Mouse (Mus musculus): ENCODE data around the gene Rnd2. TPM values are rescaled to one million over a fixed set of nuclear protein-coding genes. Genes with fewer than 3 reads are reported as not detected.
A peak's percentile ranks its signal among the peaks of the same experiment; 100 is the strongest.

The Rnd2 gene
- polyA plus RNA-seq, 1 experiment = 19.2 TPM

DNA sequence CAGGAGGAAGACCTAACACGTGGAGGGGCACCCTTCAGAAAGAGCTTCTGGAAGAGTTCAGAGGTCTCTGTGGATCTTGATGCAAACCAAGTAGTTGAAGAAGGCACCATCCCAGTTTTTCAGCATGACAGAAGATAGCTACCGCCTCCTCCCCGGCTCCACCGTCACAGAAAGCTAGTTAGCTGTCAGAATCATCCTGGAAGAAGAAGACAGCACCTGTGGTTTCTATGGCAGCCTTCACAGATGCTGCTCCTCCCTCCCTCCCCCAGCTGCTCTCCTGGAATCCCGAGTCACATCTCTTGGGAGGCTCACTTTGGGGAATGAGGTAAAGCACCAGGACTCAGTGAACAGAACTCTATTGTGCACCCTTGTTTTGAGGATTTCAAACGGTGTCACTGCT is 45.8 kb upstream of the Rnd2 start:
- Histone ChIP-seq H3K79me2 (ENCODE audit: control insufficient read depth, insufficient read depth) (peaks cover 14% of the 10 kb centered on the region), H3ac (ENCODE audit: control insufficient read depth, insufficient read length, low read depth) (no peak overlapping the region), H3K27me3 (ENCODE audit: control insufficient read depth, insufficient read depth, insufficient read length) (no peaks in the 10 kb centered on the region), H3K36me3 (ENCODE audit: control insufficient read depth, insufficient read depth) (peaks cover 3% of the 10 kb centered on the region), H3K79me3 (ENCODE audit: low read depth) (no peaks in the 10 kb centered on the region), H3K4me3 (ENCODE audit: insufficient read depth, poor library complexity, severe bottlenecking) (no peak overlapping the region)
- TF ChIP-seq MYOG (IDR thresholded peaks at IDR 0.05; ENCODE audit: control insufficient read depth, extremely low read depth, insufficient read length) (no peak), USF1 (IDR thresholded peaks at IDR 0.05; ENCODE audit: low read depth) (no peak), MYOD1 (IDR thresholded peaks at IDR 0.05; ENCODE audit: control insufficient read depth, insufficient read length, low read depth) (no peak), MAX (IDR thresholded peaks at IDR 0.05) (no peak), FOSL1 (IDR thresholded peaks at IDR 0.05; ENCODE audit: insufficient read depth, low read length, poor library complexity, severe bottlenecking) (no peak), CEBPB (IDR thresholded peaks at IDR 0.05; ENCODE audit: low read depth) (no peak), CTCF (IDR thresholded peaks at IDR 0.05; ENCODE audit: control insufficient read depth, insufficient read depth, insufficient read length) (no peak)

DNA sequence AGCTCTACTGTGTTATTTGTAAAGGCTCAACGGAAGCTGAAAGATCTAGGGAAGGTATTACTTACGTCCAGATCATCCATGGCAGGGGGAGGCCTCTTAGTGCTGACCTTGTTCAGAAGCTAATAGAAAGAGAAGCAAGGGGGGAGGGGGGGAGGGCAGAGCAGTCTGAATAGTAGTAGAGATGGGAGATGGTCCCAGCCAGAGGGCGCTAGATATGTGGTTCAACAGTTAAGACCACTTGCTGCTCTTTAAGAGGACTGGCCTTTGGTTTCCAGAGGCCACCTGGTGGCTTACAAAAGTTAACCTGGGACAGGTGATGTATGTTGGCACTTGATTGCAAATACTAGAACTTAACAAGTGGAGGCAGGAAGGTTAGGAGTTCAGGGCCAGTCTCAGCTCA is 45.2 kb upstream of the Rnd2 start:
- Histone ChIP-seq H3ac (ENCODE audit: control insufficient read depth, insufficient read length, low read depth) (no peak overlapping the region), H3K36me3 (ENCODE audit: control insufficient read depth, insufficient read depth) (no peaks in the 10 kb centered on the region), H3K4me3 (ENCODE audit: insufficient read depth, poor library complexity, severe bottlenecking) (no peak overlapping the region), H3K79me3 (ENCODE audit: low read depth) (no peaks in the 10 kb centered on the region), H3K27me3 (ENCODE audit: control insufficient read depth, insufficient read depth, insufficient read length) (no peaks in the 10 kb centered on the region), H3K79me2 (ENCODE audit: control insufficient read depth, insufficient read depth) (peaks cover 14% of the 10 kb centered on the region)
- TF ChIP-seq FOSL1 (IDR thresholded peaks at IDR 0.05; ENCODE audit: insufficient read depth, low read length, poor library complexity, severe bottlenecking) (no peak), USF1 (IDR thresholded peaks at IDR 0.05; ENCODE audit: low read depth) (no peak), MYOG (IDR thresholded peaks at IDR 0.05; ENCODE audit: control insufficient read depth, extremely low read depth, insufficient read length) (no peak), MYOD1 (IDR thresholded peaks at IDR 0.05; ENCODE audit: control insufficient read depth, insufficient read length, low read depth) (no peak), CEBPB (IDR thresholded peaks at IDR 0.05; ENCODE audit: low read depth) (no peak), CTCF (IDR thresholded peaks at IDR 0.05; ENCODE audit: control insufficient read depth, insufficient read depth, insufficient read length) (no peak), MAX (IDR thresholded peaks at IDR 0.05) (no peak)

DNA sequence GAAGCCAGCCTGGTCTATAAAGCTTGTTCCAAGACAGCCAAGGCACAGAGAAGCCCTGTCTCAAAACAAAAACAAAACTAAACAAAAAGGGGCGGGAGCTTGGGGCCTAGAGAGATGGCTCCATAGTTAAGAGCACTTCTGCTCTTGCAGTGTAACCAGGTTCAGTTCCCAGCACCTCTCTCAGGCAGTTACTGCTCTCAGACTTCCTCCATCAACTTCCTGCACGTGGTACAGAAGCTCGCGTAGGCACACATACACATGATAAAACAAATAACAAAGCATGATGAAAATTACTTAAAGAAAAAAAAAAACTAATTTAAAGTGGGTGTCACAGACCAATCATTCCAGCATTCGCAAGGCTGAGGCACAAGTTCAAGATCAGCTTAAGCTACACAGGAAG is 44.7 kb upstream of the Rnd2 start:
- Histone ChIP-seq H3K27me3 (ENCODE audit: control insufficient read depth, insufficient read depth, insufficient read length) (no peaks in the 10 kb centered on the region), H3K36me3 (ENCODE audit: control insufficient read depth, insufficient read depth) (no peaks in the 10 kb centered on the region), H3ac (ENCODE audit: control insufficient read depth, insufficient read length, low read depth) (no peak overlapping the region), H3K79me2 (ENCODE audit: control insufficient read depth, insufficient read depth) (peaks cover 16% of the 10 kb centered on the region), H3K4me3 (ENCODE audit: insufficient read depth, poor library complexity, severe bottlenecking) (no peak overlapping the region), H3K79me3 (ENCODE audit: low read depth) (no peaks in the 10 kb centered on the region)
- TF ChIP-seq CEBPB (IDR thresholded peaks at IDR 0.05; ENCODE audit: low read depth) (no peak), CTCF (IDR thresholded peaks at IDR 0.05; ENCODE audit: control insufficient read depth, insufficient read depth, insufficient read length) (no peak), MAX (IDR thresholded peaks at IDR 0.05) (no peak), FOSL1 (IDR thresholded peaks at IDR 0.05; ENCODE audit: insufficient read depth, low read length, poor library complexity, severe bottlenecking) (no peak), MYOD1 (IDR thresholded peaks at IDR 0.05; ENCODE audit: control insufficient read depth, insufficient read length, low read depth) (no peak), USF1 (IDR thresholded peaks at IDR 0.05; ENCODE audit: low read depth) (no peak)

DNA sequence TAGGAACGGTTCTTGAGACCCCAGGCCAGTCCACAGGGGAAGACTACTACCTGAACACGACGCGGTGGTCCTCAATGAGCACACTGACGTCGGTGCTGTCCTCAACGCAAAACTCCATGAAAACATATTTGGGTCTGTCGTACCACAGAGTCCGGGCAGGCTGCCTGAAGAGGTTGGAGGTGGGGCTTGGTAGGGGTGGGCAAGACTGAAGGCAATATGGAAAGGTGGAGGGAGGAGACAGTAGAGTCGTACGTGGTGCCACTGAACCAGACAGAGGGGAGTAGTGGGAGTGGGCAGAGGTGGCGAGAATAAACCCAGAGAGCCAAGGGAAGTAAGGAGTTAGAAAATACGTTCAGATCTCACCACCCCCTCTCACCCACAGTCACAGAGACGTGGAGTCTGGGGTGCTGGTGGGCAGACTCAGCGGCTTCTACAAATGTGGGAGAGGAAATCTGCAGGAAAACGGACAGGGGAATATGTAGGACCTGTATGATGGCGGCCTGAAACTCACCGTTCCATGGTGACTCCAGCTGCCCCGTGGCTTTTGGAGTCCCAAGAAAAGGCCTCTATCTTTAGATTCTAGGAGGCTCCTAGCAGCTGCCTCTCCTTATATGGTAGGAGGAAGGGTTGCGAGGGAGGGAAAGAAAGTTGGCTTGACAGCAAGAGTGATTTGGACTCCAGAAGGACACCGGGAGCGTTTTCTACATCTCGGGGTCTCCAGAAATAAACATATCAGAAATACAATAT is 40.5 kb upstream of the Rnd2 start, which contains the start of gene Gm27029:
Gene Gm27029 (minus strand): TSS at position 692 of the 747 bp plus-strand sequence.
- Histone ChIP-seq H3K4me3 (ENCODE audit: insufficient read depth, poor library complexity, severe bottlenecking) (peak within 1 kb of the TSS; percentile 99), H3ac (ENCODE audit: control insufficient read depth, insufficient read length, low read depth) (peak within 1 kb of the TSS; percentile 75), H3K79me2 (ENCODE audit: control insufficient read depth, insufficient read depth) (peaks cover 40% of the 10 kb centered on the region), H3K36me3 (ENCODE audit: control insufficient read depth, insufficient read depth) (peaks cover 4% of the 10 kb centered on the region), H3K27me3 (ENCODE audit: control insufficient read depth, insufficient read depth, insufficient read length) (no peaks in the 10 kb centered on the region), H3K79me3 (ENCODE audit: low read depth) (peaks cover 16% of the 10 kb centered on the region)
- TF ChIP-seq FOSL1 (IDR thresholded peaks at IDR 0.05; ENCODE audit: insufficient read depth, low read length, poor library complexity, severe bottlenecking) (no peak), USF1 (IDR thresholded peaks at IDR 0.05; ENCODE audit: low read depth) (no peak), MYOG (IDR thresholded peaks at IDR 0.05; ENCODE audit: control insufficient read depth, extremely low read depth, insufficient read length) (no peak), MYOD1 (IDR thresholded peaks at IDR 0.05; ENCODE audit: control insufficient read depth, insufficient read length, low read depth) (no peak), CEBPB (IDR thresholded peaks at IDR 0.05; ENCODE audit: low read depth) (no peak), CTCF (IDR thresholded peaks at IDR 0.05; ENCODE audit: control insufficient read depth, insufficient read depth, insufficient read length) (no peak), MAX (IDR thresholded peaks at IDR 0.05) (no peak)

DNA sequence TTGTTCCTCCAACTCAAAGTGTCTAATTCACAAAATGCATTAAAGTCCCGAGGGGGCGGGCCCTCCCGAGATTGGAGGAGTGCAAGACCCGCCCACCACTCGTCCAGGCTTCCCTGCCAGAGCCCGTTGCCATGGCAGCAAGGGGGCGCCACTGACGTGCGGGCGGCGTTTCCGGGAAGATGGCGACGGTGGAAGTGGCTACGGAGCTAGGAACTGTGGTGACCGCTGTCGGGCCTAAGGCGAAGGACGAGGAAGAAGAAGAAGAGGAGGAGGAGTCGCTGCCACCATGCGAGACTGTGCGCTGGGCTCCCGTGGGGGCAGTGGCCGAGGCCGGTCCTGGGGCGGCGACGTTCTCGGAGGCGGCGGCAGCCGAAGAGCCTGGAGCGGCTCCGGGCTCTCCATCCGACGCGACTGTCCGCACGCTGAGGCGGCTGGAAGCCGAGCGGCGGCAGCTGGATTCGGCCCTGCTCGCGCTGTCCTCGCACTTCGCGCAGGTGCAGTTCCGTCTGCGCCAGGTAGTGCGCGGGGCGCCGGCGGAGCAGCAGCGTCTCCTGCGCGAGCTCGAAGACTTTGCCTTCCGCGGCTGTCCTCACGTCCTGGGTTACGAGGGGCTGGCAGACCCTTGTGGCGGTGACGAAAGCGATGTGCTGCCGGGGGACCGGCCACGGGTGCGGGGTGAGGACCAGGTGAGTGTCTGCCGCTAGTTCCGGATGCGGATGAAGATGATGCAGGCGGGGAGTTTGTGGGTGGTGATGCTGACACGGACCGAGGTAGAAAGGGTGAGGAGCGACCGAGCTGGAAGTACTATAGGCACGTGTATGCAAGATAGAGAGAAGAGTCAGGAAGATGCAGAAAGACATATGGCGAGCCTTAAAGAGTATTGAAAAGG is 39.6 kb upstream of the Rnd2 start, which contains the start of the genes Rundc1 and Ptges3l:
Gene Rundc1 (plus strand): TSS at position 161 of the 889 bp plus-strand sequence.
Gene Ptges3l (minus strand): TSS at position 409 of the 889 bp plus-strand sequence.
- Histone ChIP-seq H3K79me2 (ENCODE audit: control insufficient read depth, insufficient read depth) (peaks cover 40% of the 10 kb centered on the region), H3K79me3 (ENCODE audit: low read depth) (peaks cover 16% of the 10 kb centered on the region), H3K4me3 (ENCODE audit: insufficient read depth, poor library complexity, severe bottlenecking) (peak within 1 kb of the TSS; percentile 99), H3K36me3 (ENCODE audit: control insufficient read depth, insufficient read depth) (peaks cover 13% of the 10 kb centered on the region), H3ac (ENCODE audit: control insufficient read depth, insufficient read length, low read depth) (peak within 1 kb of the TSS; percentile 75), H3K27me3 (ENCODE audit: control insufficient read depth, insufficient read depth, insufficient read length) (no peaks in the 10 kb centered on the region)
- TF ChIP-seq MAX (IDR thresholded peaks at IDR 0.05) (peak; percentile 5), MYOD1 (IDR thresholded peaks at IDR 0.05; ENCODE audit: control insufficient read depth, insufficient read length, low read depth) (no peak), MYOG (IDR thresholded peaks at IDR 0.05; ENCODE audit: control insufficient read depth, extremely low read depth, insufficient read length) (no peak), CTCF (IDR thresholded peaks at IDR 0.05; ENCODE audit: control insufficient read depth, insufficient read depth, insufficient read length) (peak; percentile 17)
